In the genomic region with DNA sequence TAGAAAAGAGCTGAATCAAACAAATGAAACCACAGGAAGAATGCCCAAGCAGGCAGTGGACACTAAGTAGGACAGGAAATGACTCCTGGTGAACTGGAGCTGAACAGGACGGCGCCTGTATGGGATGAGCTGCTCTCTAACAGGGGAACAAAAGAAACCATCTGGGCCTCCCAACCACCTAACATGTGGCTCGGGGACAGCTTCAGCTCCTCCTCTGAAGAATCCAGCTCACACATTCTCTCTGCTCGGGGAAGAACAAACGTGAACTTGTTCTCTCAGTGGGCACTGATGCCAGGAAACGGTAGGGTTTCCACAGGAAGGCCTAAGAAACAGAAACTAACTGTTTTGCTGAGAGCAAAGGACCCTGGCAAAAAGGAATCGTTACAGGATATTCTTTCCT, we compare ENCODE assay signal across 10 mouse cellular contexts. TPM values are rescaled to one million over a fixed set of nuclear protein-coding genes. Genes with fewer than 3 reads are reported as not detected.
DNase-seq lines count a peak whose midpoint lies in the region; TF ChIP-seq lines count a peak whose summit lies in the region.
"Had no signal": no experiment of that assay in that cellular context is flagged by ENCODE, and none has a peak within 500 bp of the region (broad histone marks: within the 10 kb centered on the region; RNA-seq: fewer than 3 reads in every experiment).

No protein-coding gene starts in this region.

- peak overlapping the region; percentile 56; the same call in 1 of the 2 replicates for H3K27ac ChIP-seq in thymus, adult 2 months (ENCODE audit: control insufficient read depth, insufficient read depth, low read length)

- no peaks in the 10 kb centered on the region for H3K36me3 ChIP-seq in thymus, adult 2 months (ENCODE audit: control insufficient read depth, insufficient read depth, low read length)

- no peak for TF ChIP-seq CTCF in thymus, adult 2 months (IDR thresholded peaks at IDR 0.05; ENCODE audit: borderline replicate concordance, control insufficient read depth, extremely low read depth, insufficient read depth, low read length, poor library complexity)

- H3K4me3 ChIP-seq in thymus, adult 2 months (ENCODE audit: control insufficient read depth, insufficient read depth, low read length), result no peak overlapping the region

- DNase-seq in embryo, embryonic 10 days (ENCODE audit: low spot score), result peak; percentile 49
- DNase-seq in embryo, embryonic 9.5 days (ENCODE audit: extremely low spot score), result no peak
- DNase-seq in layer of hippocampus, adult 11-12 months (ENCODE audit: low spot score), result peak; percentile 57
- no peak for DNase-seq in layer of hippocampus, postnatal 25 days (ENCODE audit: extremely low spot score in 1 of 2, low spot score in 1 of 2)
- no peak for DNase-seq in thymus, adult 2 months
- no peak for DNase-seq in thymus, postnatal 10 days (ENCODE audit: low spot score in 2 of 2)
- DNase-seq in retina, postnatal 1 day, result peak; percentile 94
- DNase-seq in thymus, postnatal 4 days, result no peak
- DNase-seq: thymus, adult 18-20 months had no signal

- H3K4me1 ChIP-seq in thymus, adult 2 months (replicated peaks; ENCODE audit: control insufficient read depth, insufficient read depth, low read length), result peaks cover 3% of the 10 kb centered on the region

- 15% methylated on average over 7 of the region's 7 CpGs for WGBS in thymus, adult 2 months

- TF ChIP-seq POLR2A in thymus, adult 2 months (IDR thresholded peaks at IDR 0.05; ENCODE audit: control insufficient read depth, extremely low read depth, insufficient read depth, low read length, poor library complexity), result no peak

- no peaks in the 10 kb centered on the region for H3K27me3 ChIP-seq in thymus, adult 2 months (ENCODE audit: control insufficient read depth, insufficient read depth, low read length)

RNA-seq across cellular contexts. Expression of a gene that starts 5.9 kb away (rescaled TPM):
- total RNA-seq in layer of hippocampus, postnatal 25 days (2021), result 10 to 100 TPM; 21.9 to 22.9 TPM
- 23.5 and 28.0 TPM in 2 replicates for polyA plus RNA-seq in thymus, adult 2 months (2012; rRNA removed)

RNA-seq across cellular contexts. Expression of a gene that starts 13.0 kb away (rescaled TPM):
- 10 to 100 TPM; 19.5 to 20.3 TPM for total RNA-seq in layer of hippocampus, postnatal 25 days (2021)
- polyA plus RNA-seq in thymus, adult 2 months (2012; rRNA removed), result 51.7 and 62.0 TPM in 2 replicates

RNA-seq across cellular contexts. Expression of a gene that starts 13.1 kb away (rescaled TPM):
- total RNA-seq in layer of hippocampus, postnatal 25 days (2021), result 1 to 10 TPM; 1.6 to 2.0 TPM
- polyA plus RNA-seq in thymus, adult 2 months (2012; rRNA removed), result 115 and 149 TPM in 2 replicates

RNA-seq across cellular contexts. Expression of a gene that starts 25.5 kb away (rescaled TPM):
- 1 to 10 TPM in 1 of 2 experiments, under 1 TPM in 1; 0.94 to 1.2 TPM for total RNA-seq in layer of hippocampus, postnatal 25 days (2021)
- polyA plus RNA-seq in thymus, adult 2 months (2012; rRNA removed), result 0.92 and 1.2 TPM in 2 replicates

RNA-seq across cellular contexts. Expression of a gene that starts 25.6 kb away (rescaled TPM):
- total RNA-seq in layer of hippocampus, postnatal 25 days (2021), result not detected
- not detected in 2 replicates for polyA plus RNA-seq in thymus, adult 2 months (2012; rRNA removed)
- polyA plus RNA-seq: limb, embryonic 11.5 days had no signal

Comparison
In these comparisons a context has a peak if more than half of its experiments do, and no peak if none do; other contexts are left out.
1. DNase-seq: peak in embryo, embryonic 10 days (single experiment), layer of hippocampus, adult 11-12 months (single experiment) and retina, postnatal 1 day (single experiment); none in embryo, embryonic 9.5 days (single experiment), layer of hippocampus, postnatal 25 days (0 of 2), thymus, adult 2 months (single experiment), thymus, postnatal 10 days (0 of 2) and thymus, postnatal 4 days (single experiment).